Mouse (Mus musculus) olfactory bulb, adult 2 months (tissue): ENCODE results near the gene Stx3. TPM values are rescaled to one million over a fixed set of nuclear protein-coding genes. Genes with fewer than 3 reads are reported as not detected.
A peak's percentile ranks its signal among the peaks of the same experiment; 100 is the strongest.

Source experiments
- H3K27ac ChIP-seq: fragments of 200-500 bp; 2 replicates; pipeline ENCODE4 v1.5.1; 2012; ENCODE audit warnings: low read depth, low read length; ENCODE audit not compliant: insufficient read depth
- H3K4me1 ChIP-seq: fragments of 200-500 bp; 2 replicates; pipeline ENCODE4 v1.6.1; 2012; ENCODE audit warnings: low read length; ENCODE audit not compliant: control insufficient read depth, insufficient read depth
- H3K4me3 ChIP-seq: fragments of 200-500 bp; 2 replicates; pipeline ENCODE4 v1.5.1; 2012; ENCODE audit warnings: mild to moderate bottlenecking, low read depth, low read length, moderate library complexity; ENCODE audit not compliant: insufficient read depth
- CTCF ChIP-seq: fragments of 200-500 bp; IDR thresholded peaks from 2 replicates; pipeline ENCODE4 v1.5.1; 2012; ENCODE audit warnings: low read depth, mild to moderate bottlenecking, low read length, moderate library complexity; ENCODE audit not compliant: insufficient read depth
- POLR2A ChIP-seq: fragments of 200-500 bp; IDR thresholded peaks from 2 replicates; pipeline ENCODE4 v1.6.1; 2012; ENCODE audit warnings: mild to moderate bottlenecking, low read depth, low read length, moderate library complexity; ENCODE audit not compliant: insufficient read depth
- WGBS: fragments of 180-500 bp; shearing (Covaris S2); methylation state at CpG from one replicate; pipeline ENCODE4 v1.1.7; 2018; 5-methylcytosine and 5-hydroxymethylcytosine counted together
- polyA plus RNA-seq: library from polyadenylated mRNA; stranded (reverse); fragments of >200 nt; gene quantifications from 2 replicates; pipeline ENCODE4 v1.2.4, GENCODE M21; 2012; ENCODE audit warnings: low replicate concordance; ENCODE audit not compliant: missing spikeins, insufficient read depth, insufficient read length

The Stx3 gene
- polyA plus RNA-seq, 1 experiment, result not detected

GRCm38 (mm10) chr19:11820211-11820610 lies 1.0 kb upstream of the Stx3 start:
- TF ChIP-seq CTCF, result no peak
- TF ChIP-seq POLR2A, result no peak
- H3K27ac ChIP-seq, result no peak overlapping the region
- peaks cover 3% of the 10 kb centered on the region for H3K4me1 ChIP-seq
- H3K4me3 ChIP-seq, result peak overlapping the region; percentile 21; the same call in 1 of the 2 replicates
- 25% methylated on average over 6 of the region's 6 CpGs for WGBS

GRCm38 (mm10) chr19:11819800-11820199 lies 597 bp upstream of the Stx3 start:
- H3K27ac ChIP-seq, result no peak overlapping the region
- WGBS, result under 1% methylated on average over 15 of the region's 15 CpGs
- peak overlapping the region; percentile 21 for H3K4me3 ChIP-seq
- peaks cover 3% of the 10 kb centered on the region for H3K4me1 ChIP-seq
- TF ChIP-seq POLR2A, result no peak
- peak; percentile 65 for TF ChIP-seq CTCF

GRCm38 (mm10) chr19:11818199-11819142 lies 732 bp downstream of the Stx3 start:
- no peak for TF ChIP-seq POLR2A
- no peak for TF ChIP-seq CTCF
- Histone ChIP-seq H3K27ac (no peak overlapping the region), H3K4me3 (peak overlapping the region; percentile 69), H3K4me1 (peaks cover 6% of the 10 kb centered on the region)
- WGBS, result 1% methylated on average over 77 of the region's 83 CpGs

- no peak overlapping the region for H3K4me3 ChIP-seq
- TF ChIP-seq CTCF (no peak), POLR2A (no peak)
- no peak overlapping the region for H3K27ac ChIP-seq
- 31% methylated on average over 5 of the region's 5 CpGs for WGBS
- H3K4me1 ChIP-seq, result peaks cover 6% of the 10 kb centered on the region
Observed at GRCm38 (mm10) chr19:11817586-11817985, 1.6 kb downstream of the Stx3 start.

GRCm38 (mm10) chr19:11816706-11817105 lies 2.5 kb downstream of the Stx3 start:
- Histone ChIP-seq H3K4me3 (no peak overlapping the region), H3K4me1 (peaks cover 6% of the 10 kb centered on the region), H3K27ac (no peak overlapping the region)
- 71% methylated on average over 6 of the region's 6 CpGs for WGBS
- TF ChIP-seq CTCF (no peak), POLR2A (no peak)

GRCm38 (mm10) chr19:11814742-11815333 lies 4.4 kb downstream of the Stx3 start:
- no peak for TF ChIP-seq POLR2A
- no peak for TF ChIP-seq CTCF
- Histone ChIP-seq H3K4me3 (no peak overlapping the region), H3K4me1 (peaks cover 4% of the 10 kb centered on the region), H3K27ac (no peak overlapping the region)
- 87% methylated on average over 6 of the region's 6 CpGs for WGBS

GRCm38 (mm10) chr19:11813649-11814048 lies 5.6 kb downstream of the Stx3 start:
- no peak for TF ChIP-seq POLR2A
- no peak for TF ChIP-seq CTCF
- Histone ChIP-seq H3K4me3 (no peak overlapping the region), H3K4me1 (peaks cover 2% of the 10 kb centered on the region; the same call in 1 of the 2 replicates), H3K27ac (no peak overlapping the region)
- WGBS, result 38% methylated on average over 8 of the region's 8 CpGs

- H3K4me1 ChIP-seq, result peaks cover 2% of the 10 kb centered on the region; the same call in 1 of the 2 replicates
- 76% methylated on average over 4 of the region's 4 CpGs for WGBS
- no peak overlapping the region for H3K4me3 ChIP-seq
- TF ChIP-seq CTCF (no peak), POLR2A (no peak)
- H3K27ac ChIP-seq, result no peak overlapping the region
Observed at GRCm38 (mm10) chr19:11813136-11813535, 6.1 kb downstream of the Stx3 start.
